Mouse (Mus musculus) adrenal gland (tissue): ENCODE results near the gene Hipk2.

Experiments used
- intact Hi-C: fragments of 180-260 bp; cut with DNase I; formaldehyde crosslinking; loops from one replicate; pipeline ENCODE4 v1.15.1; 2025

Gene Hipk2

GRCm38 (mm10) chr6:38757597-38757996, 118.4 kb downstream of the Hipk2 start:
- intact Hi-C loops = no loop called here

- intact Hi-C loops = no loop called here
Measured at GRCm38 (mm10) chr6:38756968-38757367, 119.0 kb downstream of the Hipk2 start.

- intact Hi-C loops = no loop called here
Measured at GRCm38 (mm10) chr6:38755961-38756360, 120.0 kb downstream of the Hipk2 start.

GRCm38 (mm10) chr6:38755188-38755587, 120.8 kb downstream of the Hipk2 start:
- intact Hi-C loops = no loop called here

GRCm38 (mm10) chr6:38753729-38754128, 122.2 kb downstream of the Hipk2 start:
- intact Hi-C loops = no loop called here

- intact Hi-C loops = no loop called here
Measured at GRCm38 (mm10) chr6:38753025-38753424, 122.9 kb downstream of the Hipk2 start.

- intact Hi-C loops = no loop called here
Measured at GRCm38 (mm10) chr6:38752495-38752894, 123.5 kb downstream of the Hipk2 start.

GRCm38 (mm10) chr6:38748037-38748436, 127.9 kb downstream of the Hipk2 start:
- intact Hi-C loops = no loop called here

- intact Hi-C loops = no loop called here
Measured at GRCm38 (mm10) chr6:38743351-38743750, 132.6 kb downstream of the Hipk2 start.

GRCm38 (mm10) chr6:38742441-38742840, 133.5 kb downstream of the Hipk2 start:
- intact Hi-C loops = no loop called here

GRCm38 (mm10) chr6:38741024-38741423, 134.9 kb downstream of the Hipk2 start:
- intact Hi-C loops = no loop called here

- intact Hi-C loops = loop anchor here (5.0 kb wide), 2 partner anchors 133 to 328 kb away; no protein-coding TSS in a partner anchor
Measured at GRCm38 (mm10) chr6:38739266-38739665, 136.7 kb downstream of the Hipk2 start.

GRCm38 (mm10) chr6:38737763-38738162, 138.2 kb downstream of the Hipk2 start:
- intact Hi-C loops = loop anchor here (2.0 to 5.0 kb wide), 3 partner anchors 135 to 330 kb away; no protein-coding TSS in a partner anchor

GRCm38 (mm10) chr6:38736240-38736639, 139.7 kb downstream of the Hipk2 start:
- intact Hi-C loops = loop anchor here (2.0 to 5.0 kb wide), 3 partner anchors 136 to 331 kb away; no protein-coding TSS in a partner anchor

GRCm38 (mm10) chr6:38732681-38733080, 143.3 kb downstream of the Hipk2 start:
- intact Hi-C loops = no loop called here

- intact Hi-C loops = no loop called here
Measured at GRCm38 (mm10) chr6:38730169-38731146, 145.5 kb downstream of the Hipk2 start.

GRCm38 (mm10) chr6:38725515-38725914, 150.4 kb downstream of the Hipk2 start:
- intact Hi-C loops = no loop called here

- intact Hi-C loops = no loop called here
Measured at GRCm38 (mm10) chr6:38721361-38721760, 154.6 kb downstream of the Hipk2 start.

GRCm38 (mm10) chr6:38719229-38719628, 156.7 kb downstream of the Hipk2 start:
- intact Hi-C loops = no loop called here

- intact Hi-C loops = no loop called here
Measured at GRCm38 (mm10) chr6:38718625-38719024, 157.3 kb downstream of the Hipk2 start.

GRCm38 (mm10) chr6:38715881-38716280, 160.1 kb downstream of the Hipk2 start:
- intact Hi-C loops = no loop called here
